Mouse (Mus musculus) splenic B cell, adult 2 months (primary cell): Measurements from ENCODE around the gene Cyp2d11.
A peak's percentile ranks its signal among the peaks of the same experiment; 100 is the strongest.
"Not testable (repeated sequence)": the region's sequence is repeated elsewhere in the genome, so short reads cannot be mapped to it uniquely, and the experiment has no call there.

Experiments
- DNase-seq: peaks from one replicate; pipeline ENCODE4 v3.0.0-alpha.2; 2011; ENCODE audit warnings: low read depth, low spot score
- H3K27me3 ChIP-seq: 2 replicates; pipeline ENCODE4 v1.6.1; 2012; ENCODE audit warnings: mild to moderate bottlenecking, low read length, moderate library complexity, mixed read lengths; ENCODE audit not compliant: control insufficient read depth, poor library complexity, insufficient read depth, severe bottlenecking
- H3K36me3 ChIP-seq: 2 replicates; pipeline ENCODE4 v1.6.1; 2012; ENCODE audit warnings: mild to moderate bottlenecking, low read length, moderate library complexity, mixed read lengths; ENCODE audit not compliant: control insufficient read depth, poor library complexity, insufficient read depth, severe bottlenecking

The Cyp2d11 gene

GRCm38 (mm10) chr15:82374437-82374836, 19.4 kb downstream of the Cyp2d11 start:
- DNase-seq, result no peak
- Histone ChIP-seq H3K36me3 (no peaks in the 10 kb centered on the region), H3K27me3 (no peaks in the 10 kb centered on the region)

GRCm38 (mm10) chr15:82372991-82373390, 20.8 kb downstream of the Cyp2d11 start:
- Histone ChIP-seq H3K36me3 (no peaks in the 10 kb centered on the region), H3K27me3 (no peaks in the 10 kb centered on the region)
- DNase-seq, result no peak

- no peaks in the 10 kb centered on the region for H3K36me3 ChIP-seq
- H3K27me3 ChIP-seq, result no peaks in the 10 kb centered on the region
- no peak for DNase-seq
Observed at GRCm38 (mm10) chr15:82372446-82372845, 21.4 kb downstream of the Cyp2d11 start.

GRCm38 (mm10) chr15:82368851-82369250, 25.0 kb downstream of the Cyp2d11 start:
- no peak for DNase-seq
- no peaks in the 10 kb centered on the region for H3K27me3 ChIP-seq
- no peaks in the 10 kb centered on the region for H3K36me3 ChIP-seq

GRCm38 (mm10) chr15:82368146-82368545, 25.7 kb downstream of the Cyp2d11 start:
- H3K27me3 ChIP-seq, result no peaks in the 10 kb centered on the region
- DNase-seq, result no peak
- H3K36me3 ChIP-seq, result no peaks in the 10 kb centered on the region

- not testable (repeated sequence) for H3K27me3 ChIP-seq, H3K36me3 ChIP-seq, DNase-seq
Observed at GRCm38 (mm10) chr15:82364561-82364960, 29.3 kb downstream of the Cyp2d11 start.

GRCm38 (mm10) chr15:82363801-82364200, 30.0 kb downstream of the Cyp2d11 start:
- not testable (repeated sequence) for H3K27me3 ChIP-seq, DNase-seq, H3K36me3 ChIP-seq

- Histone ChIP-seq H3K27me3 (no peaks in the 10 kb centered on the region), H3K36me3 (no peaks in the 10 kb centered on the region)
- no peak for DNase-seq
Observed at GRCm38 (mm10) chr15:82362234-82362633, 31.6 kb downstream of the Cyp2d11 start.

- DNase-seq, result no peak
- Histone ChIP-seq H3K36me3 (no peaks in the 10 kb centered on the region), H3K27me3 (no peaks in the 10 kb centered on the region)
Observed at GRCm38 (mm10) chr15:82361459-82362018, 32.3 kb downstream of the Cyp2d11 start.

GRCm38 (mm10) chr15:82358431-82359260, 35.2 kb downstream of the Cyp2d11 start:
- no peaks in the 10 kb centered on the region for H3K36me3 ChIP-seq
- no peak for DNase-seq
- no peaks in the 10 kb centered on the region for H3K27me3 ChIP-seq

- peak; percentile 100 for DNase-seq
- Histone ChIP-seq H3K27me3 (no peaks in the 10 kb centered on the region), H3K36me3 (peaks cover 9% of the 10 kb centered on the region)
Observed at GRCm38 (mm10) chr15:82354126-82354945, 39.5 kb downstream of the Cyp2d11 start, which contains the start of gene Ndufa6. Gene Ndufa6, minus strand, starts transcription at chr15:82354322.

GRCm38 (mm10) chr15:82353745-82354113, 40.1 kb downstream of the Cyp2d11 start:
- DNase-seq, result no peak
- peaks cover 11% of the 10 kb centered on the region for H3K36me3 ChIP-seq
- no peaks in the 10 kb centered on the region for H3K27me3 ChIP-seq

GRCm38 (mm10) chr15:82353078-82353744, 40.6 kb downstream of the Cyp2d11 start:
- DNase-seq, result no peak
- Histone ChIP-seq H3K36me3 (peaks cover 11% of the 10 kb centered on the region), H3K27me3 (no peaks in the 10 kb centered on the region)

- Histone ChIP-seq H3K36me3 (peaks cover 11% of the 10 kb centered on the region), H3K27me3 (no peaks in the 10 kb centered on the region)
- no peak for DNase-seq
Observed at GRCm38 (mm10) chr15:82351480-82351879, 42.3 kb downstream of the Cyp2d11 start.
